Mouse (Mus musculus) CH12.LX (cell line): Measurements from ENCODE around the gene Acox2.

ENCODE experiments used
- CHD2 ChIP-seq: IDR thresholded peaks from 2 replicates; pipeline ENCODE4 v1.6.1; 2011; ENCODE audit warnings: low read length, improper control_type of control experiment
- CTCF ChIP-seq, 2 experiments: IDR thresholded peaks in 1 of 2; conservative IDR thresholded peaks in 1 of 2; 2 replicates each; pipeline ENCODE4 v1.5.1; 2011 to 2012; ENCODE audit warnings: low read depth in 2 of 2, low read length in 2 of 2, improper control_type of control experiment in 1 of 2, inconsistent platforms in 1 of 2, mild to moderate bottlenecking in 1 of 2, moderate library complexity in 1 of 2
- EP300 ChIP-seq: IDR thresholded peaks from 2 replicates; pipeline ENCODE4 v1.6.1; 2011; ENCODE audit warnings: low read length, improper control_type of control experiment
- HCFC1 ChIP-seq: IDR thresholded peaks from 2 replicates; pipeline ENCODE4 v1.6.1; 2012; ENCODE audit warnings: low read depth, mild to moderate bottlenecking, inconsistent platforms, low read length, improper control_type of control experiment
- JUN ChIP-seq: IDR thresholded peaks from 2 replicates; pipeline ENCODE4 v1.6.1; 2011; ENCODE audit warnings: low read depth, mild to moderate bottlenecking, low read length, improper control_type of control experiment, moderate library complexity; ENCODE audit not compliant: insufficient read depth
- MAFK ChIP-seq: IDR thresholded peaks from 2 replicates; pipeline ENCODE4 v1.6.1; 2011; ENCODE audit warnings: low read length, improper control_type of control experiment; ENCODE audit not compliant: insufficient replicate concordance
- MAZ ChIP-seq: IDR thresholded peaks from 2 replicates; pipeline ENCODE4 v1.6.1; 2012; ENCODE audit warnings: low read depth, mild to moderate bottlenecking, inconsistent platforms, low read length, improper control_type of control experiment, moderate library complexity
- MEF2A ChIP-seq: IDR thresholded peaks from 2 replicates; pipeline ENCODE4 v1.6.1; 2014; ENCODE audit warnings: low read depth, mild to moderate bottlenecking, inconsistent platforms, low read length, improper control_type of control experiment, borderline replicate concordance
- MXI1 ChIP-seq: IDR thresholded peaks from 2 replicates; pipeline ENCODE4 v1.6.1; 2011; ENCODE audit warnings: mild to moderate bottlenecking, low read depth, low read length, improper control_type of control experiment
- POLR2A ChIP-seq: IDR thresholded peaks from 2 replicates; pipeline ENCODE4 v1.6.1; 2011; ENCODE audit warnings: low read depth, mild to moderate bottlenecking, improper control_type of control experiment, low read length
- RCOR1 ChIP-seq: conservative IDR thresholded peaks from 2 replicates; pipeline ENCODE4 v1.6.1; 2012; ENCODE audit warnings: low read depth, mild to moderate bottlenecking, inconsistent platforms, low read length, improper control_type of control experiment
- SMC3 ChIP-seq: IDR thresholded peaks from 2 replicates; pipeline ENCODE4 v1.6.1; 2011; ENCODE audit warnings: low read depth, low read length, improper control_type of control experiment
- USF1 ChIP-seq: IDR thresholded peaks from 2 replicates; pipeline ENCODE4 v1.6.1; 2014; ENCODE audit warnings: low read depth, mild to moderate bottlenecking, inconsistent platforms, low read length, improper control_type of control experiment

GRCm38 (mm10) chr14:8257521-8258334 is 1.4 kb downstream of the Acox2 start:
- TF ChIP-seq SMC3 = no peak
- TF ChIP-seq MEF2A = no peak
- TF ChIP-seq HCFC1 = no peak
- no peak for TF ChIP-seq MAZ
- TF ChIP-seq CTCF (conservative IDR thresholded peaks at IDR 0.05 in 1 of 2, IDR thresholded peaks at IDR 0.05 in 1 of 2; ENCODE audit: low read depth in 2 of 2, low read length in 2 of 2) = no peak
- TF ChIP-seq EP300 = no peak
- TF ChIP-seq POLR2A = no peak
- TF ChIP-seq CHD2 = no peak
- TF ChIP-seq USF1 = no peak
- no peak for TF ChIP-seq JUN
- TF ChIP-seq MAFK = no peak
- TF ChIP-seq RCOR1 = no peak
- TF ChIP-seq MXI1 = no peak
